Mouse (Mus musculus) olfactory bulb, adult 2 months (tissue): ENCODE results near the gene Olfr979.

Source experiments
- CTCF ChIP-seq: fragments of 200-500 bp; IDR thresholded peaks from 2 replicates; pipeline ENCODE4 v1.5.1; 2012; ENCODE audit warnings: low read depth, mild to moderate bottlenecking, low read length, moderate library complexity; ENCODE audit not compliant: insufficient read depth
- POLR2A ChIP-seq: fragments of 200-500 bp; IDR thresholded peaks from 2 replicates; pipeline ENCODE4 v1.6.1; 2012; ENCODE audit warnings: mild to moderate bottlenecking, low read depth, low read length, moderate library complexity; ENCODE audit not compliant: insufficient read depth

DNA sequence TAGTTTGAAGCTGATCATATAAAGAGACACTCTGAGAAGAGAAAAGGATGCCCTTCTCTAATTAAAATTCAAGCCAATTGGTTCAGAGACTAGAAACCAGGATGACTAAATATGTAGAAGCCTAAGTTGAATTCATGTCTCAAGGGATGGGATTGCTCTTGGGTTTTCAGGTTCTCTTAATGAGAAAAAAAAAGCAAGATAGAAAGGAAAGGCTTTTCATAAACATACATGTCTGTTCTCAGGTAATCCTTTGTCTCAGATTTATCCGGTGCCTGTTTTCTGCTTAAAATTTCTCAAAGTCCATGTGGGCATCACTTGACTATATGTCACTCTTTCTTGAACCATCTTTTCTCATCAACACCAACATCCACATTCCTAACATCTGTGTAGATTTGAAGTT, at the start of gene Olfr979:
- TF ChIP-seq POLR2A (no peak), CTCF (no peak)
